Mouse (Mus musculus): Measurements from ENCODE around the gene Eif2b4.

Gene Eif2b4

GRCm38 (mm10) chr5:31190201-31190600 is 3.0 kb downstream of the Eif2b4 start:
- Histone ChIP-seq H3K36me3 (ENCODE audit: insufficient read depth, low read length) (peaks cover 58% of the 10 kb centered on the region), H3K27me3 (ENCODE audit: insufficient read depth, low read length) (no peaks in the 10 kb centered on the region), H3K9me3 (ENCODE audit: low read length) (no peaks in the 10 kb centered on the region), H3K4me3 (replicated peaks; ENCODE audit: low read length) (no peak overlapping the region), H3K4me1 (replicated peaks; ENCODE audit: low read depth, low read length) (peaks cover 48% of the 10 kb centered on the region)
- no peak for TF ChIP-seq POU5F1 (IDR thresholded peaks at IDR 0.05; ENCODE audit: borderline replicate concordance, low read length)
- no peak for TF ChIP-seq NANOG (IDR thresholded peaks at IDR 0.05; ENCODE audit: borderline replicate concordance, low read length)
- no peak for TF ChIP-seq CTCF (conservative IDR thresholded peaks at IDR 0.05; ENCODE audit: low read length)

GRCm38 (mm10) chr5:31188223-31188840 is 4.9 kb downstream of the Eif2b4 start:
- Histone ChIP-seq H3K9me3 (ENCODE audit: low read length) (no peaks in the 10 kb centered on the region), H3K4me3 (replicated peaks; ENCODE audit: low read length) (no peak overlapping the region), H3K27me3 (ENCODE audit: insufficient read depth, low read length) (no peaks in the 10 kb centered on the region), H3K36me3 (ENCODE audit: insufficient read depth, low read length) (peaks cover 49% of the 10 kb centered on the region), H3K4me1 (replicated peaks; ENCODE audit: low read depth, low read length) (peaks cover 34% of the 10 kb centered on the region)
- TF ChIP-seq POU5F1 (IDR thresholded peaks at IDR 0.05; ENCODE audit: borderline replicate concordance, low read length) (no peak), CTCF (conservative IDR thresholded peaks at IDR 0.05; ENCODE audit: low read length) (peak; percentile 50)

- Histone ChIP-seq H3K27me3 (ENCODE audit: insufficient read depth, low read length) (no peaks in the 10 kb centered on the region), H3K4me3 (replicated peaks; ENCODE audit: low read length) (no peak overlapping the region), H3K9me3 (ENCODE audit: low read length) (no peaks in the 10 kb centered on the region), H3K36me3 (ENCODE audit: insufficient read depth, low read length) (peaks cover 23% of the 10 kb centered on the region), H3K4me1 (replicated peaks; ENCODE audit: low read depth, low read length) (peaks cover 31% of the 10 kb centered on the region)
- TF ChIP-seq NANOG (IDR thresholded peaks at IDR 0.05; ENCODE audit: borderline replicate concordance, low read length): no peak
Measured at GRCm38 (mm10) chr5:31183678-31184077, 9.6 kb downstream of the Eif2b4 start.

- H3K4me3 ChIP-seq (replicated peaks; ENCODE audit: low read length): peak overlapping the region; percentile 100
- TF ChIP-seq POU5F1 (IDR thresholded peaks at IDR 0.05; ENCODE audit: borderline replicate concordance, low read length) (no peak), NANOG (IDR thresholded peaks at IDR 0.05; ENCODE audit: borderline replicate concordance, low read length) (no peak), CTCF (conservative IDR thresholded peaks at IDR 0.05; ENCODE audit: low read length) (no peak)
- no peaks in the 10 kb centered on the region for H3K9me3 ChIP-seq (ENCODE audit: low read length)
- peaks cover 51% of the 10 kb centered on the region for H3K4me1 ChIP-seq (replicated peaks; ENCODE audit: low read depth, low read length)
- H3K27me3 ChIP-seq (ENCODE audit: insufficient read depth, low read length): no peaks in the 10 kb centered on the region
- peaks cover 17% of the 10 kb centered on the region for H3K36me3 ChIP-seq (ENCODE audit: insufficient read depth, low read length)
Measured at GRCm38 (mm10) chr5:31181183-31181770, 12.0 kb downstream of the Eif2b4 start.

- peak within 1 kb of the TSS; percentile 100 for H3K4me3 ChIP-seq (replicated peaks; ENCODE audit: low read length)
- TF ChIP-seq CTCF (conservative IDR thresholded peaks at IDR 0.05; ENCODE audit: low read length) (no peak), POU5F1 (IDR thresholded peaks at IDR 0.05; ENCODE audit: borderline replicate concordance, low read length) (no peak), NANOG (IDR thresholded peaks at IDR 0.05; ENCODE audit: borderline replicate concordance, low read length) (no peak)
Measured at GRCm38 (mm10) chr5:31179766-31180630, 13.2 kb downstream of the Eif2b4 start, which contains the start of the genes Gm29609 and Gtf3c2. Gene Gm29609 (minus strand): TSS chr5:31179911. Gene Gtf3c2 (minus strand): TSS chr5:31180144.

GRCm38 (mm10) chr5:31179301-31179765 is 13.9 kb downstream of the Eif2b4 start:
- Histone ChIP-seq H3K4me3 (replicated peaks; ENCODE audit: low read length) (peak overlapping the region; percentile 100), H3K9me3 (ENCODE audit: low read length) (no peaks in the 10 kb centered on the region), H3K4me1 (replicated peaks; ENCODE audit: low read depth, low read length) (peaks cover 61% of the 10 kb centered on the region), H3K27me3 (ENCODE audit: insufficient read depth, low read length) (no peaks in the 10 kb centered on the region), H3K36me3 (ENCODE audit: insufficient read depth, low read length) (peaks cover 34% of the 10 kb centered on the region)
- TF ChIP-seq CTCF (conservative IDR thresholded peaks at IDR 0.05; ENCODE audit: low read length) (no peak), NANOG (IDR thresholded peaks at IDR 0.05; ENCODE audit: borderline replicate concordance, low read length) (no peak), POU5F1 (IDR thresholded peaks at IDR 0.05; ENCODE audit: borderline replicate concordance, low read length) (no peak)

More at GRCm38 (mm10) chr5:31179766-31180630, 13.2 kb downstream of the Eif2b4 start, which contains the start of the genes Gm29609 and Gtf3c2:
- Histone ChIP-seq H3K27me3 (ENCODE audit: insufficient read depth, low read length) (no peaks in the 10 kb centered on the region), H3K4me1 (replicated peaks; ENCODE audit: low read depth, low read length) (peaks cover 56% of the 10 kb centered on the region), H3K9me3 (ENCODE audit: low read length) (no peaks in the 10 kb centered on the region), H3K36me3 (ENCODE audit: insufficient read depth, low read length) (peaks cover 28% of the 10 kb centered on the region)

GRCm38 (mm10) chr5:31168630-31169029 is 24.6 kb downstream of the Eif2b4 start:
- no peaks in the 10 kb centered on the region for H3K9me3 ChIP-seq (ENCODE audit: low read length)
- H3K4me1 ChIP-seq (replicated peaks; ENCODE audit: low read depth, low read length): peaks cover 19% of the 10 kb centered on the region
- peaks cover 98% of the 10 kb centered on the region for H3K36me3 ChIP-seq (ENCODE audit: insufficient read depth, low read length)
- TF ChIP-seq POU5F1 (IDR thresholded peaks at IDR 0.05; ENCODE audit: borderline replicate concordance, low read length) (no peak), NANOG (IDR thresholded peaks at IDR 0.05; ENCODE audit: borderline replicate concordance, low read length) (no peak), CTCF (conservative IDR thresholded peaks at IDR 0.05; ENCODE audit: low read length) (no peak)
- H3K27me3 ChIP-seq (ENCODE audit: insufficient read depth, low read length): no peaks in the 10 kb centered on the region
- no peak overlapping the region for H3K4me3 ChIP-seq (replicated peaks; ENCODE audit: low read length)

- H3K27me3 ChIP-seq (ENCODE audit: insufficient read depth, low read length): no peaks in the 10 kb centered on the region
- no peak overlapping the region for H3K4me3 ChIP-seq (replicated peaks; ENCODE audit: low read length)
- H3K36me3 ChIP-seq (ENCODE audit: insufficient read depth, low read length): peaks cover 100% of the 10 kb centered on the region
- no peaks in the 10 kb centered on the region for H3K9me3 ChIP-seq (ENCODE audit: low read length)
- H3K4me1 ChIP-seq (replicated peaks; ENCODE audit: low read depth, low read length): peaks cover 21% of the 10 kb centered on the region
- no peak for TF ChIP-seq CTCF (conservative IDR thresholded peaks at IDR 0.05; ENCODE audit: low read length)
- TF ChIP-seq NANOG (IDR thresholded peaks at IDR 0.05; ENCODE audit: borderline replicate concordance, low read length): no peak
- TF ChIP-seq POU5F1 (IDR thresholded peaks at IDR 0.05; ENCODE audit: borderline replicate concordance, low read length): no peak
Measured at GRCm38 (mm10) chr5:31164878-31165277, 28.4 kb downstream of the Eif2b4 start.
